Comparison of ENCODE assay signal across 8 mouse cellular contexts in the genomic region with DNA sequence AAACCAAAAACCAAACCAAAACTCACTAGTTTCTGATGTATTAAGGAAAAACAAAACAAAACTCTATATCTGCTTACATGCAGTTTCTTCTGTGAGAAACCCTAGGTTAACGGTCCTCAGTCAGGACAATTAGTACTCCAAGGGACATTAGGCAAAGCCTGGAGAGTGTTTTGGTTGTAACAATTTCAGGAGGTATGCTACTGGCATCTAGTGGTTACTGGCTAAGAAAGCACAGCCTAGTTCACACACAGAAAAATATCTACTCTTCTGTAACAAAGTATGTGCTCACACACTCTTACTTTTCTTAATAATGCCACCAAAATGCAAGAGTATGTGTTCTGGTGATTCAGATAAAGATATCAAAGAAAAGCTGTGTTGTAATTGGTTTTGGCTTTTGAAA. TPM values are rescaled to one million over a fixed set of nuclear protein-coding genes. Genes with fewer than 3 reads are reported as not detected.
DNase-seq lines count a peak whose midpoint lies in the region; ATAC-seq lines count a peak whose summit lies in the region.

No protein-coding gene starts in this region.

- H3K4me3 ChIP-seq in forebrain, embryonic 12.5 days (replicated peaks), result peak overlapping the region; percentile 89

- no peaks in the 10 kb centered on the region for H3K9me3 ChIP-seq in forebrain, embryonic 12.5 days

- H3K4me2 ChIP-seq in forebrain, embryonic 12.5 days, result peak overlapping the region; percentile 45

- peaks cover 11% of the 10 kb centered on the region for H3K36me3 ChIP-seq in forebrain, embryonic 12.5 days (replicated peaks)

- WGBS in forebrain, embryonic 12.5 days, result 17% methylated on average over 1 of the region's 1 CpGs

- no peak overlapping the region for H3K9ac ChIP-seq in forebrain, embryonic 12.5 days

- H3K27ac ChIP-seq in forebrain, embryonic 12.5 days, result no peak overlapping the region

- peaks cover 14% of the 10 kb centered on the region for H3K4me1 ChIP-seq in forebrain, embryonic 12.5 days

- no peaks in the 10 kb centered on the region for H3K27me3 ChIP-seq in forebrain, embryonic 12.5 days

- DNase-seq in frontal cortex, postnatal 36 days (ENCODE audit: low spot score in 2 of 2), result no peak
- DNase-seq in A20 (ENCODE audit: low read depth, low spot score), result peak; percentile 70
- DNase-seq in ovary, postnatal 10 days (ENCODE audit: low spot score), result no peak
- DNase-seq in left cerebral cortex, postnatal 14 days (ENCODE audit: low spot score in 2 of 2), result no peak
- no peak for DNase-seq in left cerebral cortex, postnatal 10 days (ENCODE audit: extremely low spot score in 1 of 2, low spot score in 2 of 2)

- intact Hi-C loops in left cerebral cortex, postnatal 14 days (cut with DNase I), result no loop called here
- intact Hi-C loops in left cerebral cortex, postnatal 10 days (cut with DNase I), result no loop called here

- ATAC-seq in frontal cortex, adult (ENCODE audit: low TSS enrichment), result peak; percentile 60; the same call in 1 of the 2 replicates
- ATAC-seq in forebrain, embryonic 12.5 days (ENCODE audit: low FRiP score), result no peak
- peak; percentile 58 for ATAC-seq in megakaryocyte progenitor cell, adult 5-6 weeks (replicated peaks; ENCODE audit: poor library complexity)

RNA-seq across cellular contexts. Expression of gene Zfp786, which starts 1.7 kb away (rescaled TPM):
- 12.1 and 12.4 TPM in 2 replicates for polyA plus RNA-seq in forebrain, embryonic 12.5 days (2016; fragmentation: Nextera tagmentation; extraction: Ambion mirVana)
- total RNA-seq in megakaryocyte progenitor cell, adult 5-6 weeks (2015), result 0.81 and 1.5 TPM in 2 replicates
- 2.3 and 2.7 TPM in 2 replicates for total RNA-seq in megakaryocyte progenitor cell, adult 5-6 weeks (2017)
- total RNA-seq in left cerebral cortex, postnatal 14 days (2021), result 1 to 10 TPM; 3.9 to 4.2 TPM
- total RNA-seq in left cerebral cortex, postnatal 10 days (2021), result 1 to 10 TPM; 6.1 to 6.6 TPM

RNA-seq across cellular contexts. Expression of gene Zfp398, which starts 6.5 kb away (rescaled TPM):
- 12.3 and 12.5 TPM in 2 replicates for polyA plus RNA-seq in forebrain, embryonic 12.5 days (2016; fragmentation: Nextera tagmentation; extraction: Ambion mirVana)
- 18.2 and 24.0 TPM in 2 replicates for total RNA-seq in megakaryocyte progenitor cell, adult 5-6 weeks (2015)
- total RNA-seq in megakaryocyte progenitor cell, adult 5-6 weeks (2017), result 13.7 and 18.3 TPM in 2 replicates
- total RNA-seq in left cerebral cortex, postnatal 14 days (2021), result 10 to 100 TPM; 18.4 to 20.6 TPM
- 10 to 100 TPM; 18.9 to 21.0 TPM for total RNA-seq in left cerebral cortex, postnatal 10 days (2021)

RNA-seq across cellular contexts. Expression of gene Pdia4, which starts 15.7 kb away (rescaled TPM):
- polyA plus RNA-seq in forebrain, embryonic 12.5 days (2016; fragmentation: Nextera tagmentation; extraction: Ambion mirVana), result 156 and 191 TPM in 2 replicates
- 158 and 161 TPM in 2 replicates for total RNA-seq in megakaryocyte progenitor cell, adult 5-6 weeks (2015)
- total RNA-seq in megakaryocyte progenitor cell, adult 5-6 weeks (2017), result 480 and 490 TPM in 2 replicates
- total RNA-seq in left cerebral cortex, postnatal 14 days (2021), result 10 to 100 TPM; 51.5 to 54.3 TPM
- 10 to 100 TPM; 39.7 to 44.2 TPM for total RNA-seq in left cerebral cortex, postnatal 10 days (2021)

RNA-seq across cellular contexts. Expression of gene Zfp282, which starts 48.1 kb away (rescaled TPM):
- polyA plus RNA-seq in forebrain, embryonic 12.5 days (2016; fragmentation: Nextera tagmentation; extraction: Ambion mirVana), result 23.5 and 24.0 TPM in 2 replicates
- total RNA-seq in megakaryocyte progenitor cell, adult 5-6 weeks (2015), result 6.5 and 7.6 TPM in 2 replicates
- total RNA-seq in megakaryocyte progenitor cell, adult 5-6 weeks (2017), result 10.9 and 12.2 TPM in 2 replicates
- total RNA-seq in left cerebral cortex, postnatal 14 days (2021), result 10 to 100 TPM; 24.5 to 26.0 TPM
- 10 to 100 TPM; 26.6 to 28.1 TPM for total RNA-seq in left cerebral cortex, postnatal 10 days (2021)
